Mouse (Mus musculus): ENCODE data around the gene Zfp628.

- TF ChIP-seq CTCF (IDR thresholded peaks at IDR 0.05; ENCODE audit: control insufficient read depth, insufficient read depth, low read length) (no peak), POLR2A (IDR thresholded peaks at IDR 0.05; ENCODE audit: borderline replicate concordance, control insufficient read depth, low read depth, low read length) (no peak)
Measured at GRCm38 (mm10) chr7:4953815-4954445, 38.9 kb downstream of the Zfp628 start.
